Mouse (Mus musculus): Measurements from ENCODE around the gene Ddx42.
"Not testable (repeated sequence)": the region's sequence is repeated elsewhere in the genome, so short reads cannot be mapped to it uniquely, and the experiment has no call there.

The Ddx42 gene

GRCm38 (mm10) chr11:106201337-106202122 lies 15.2 kb upstream of the Ddx42 start:
- DNase-seq (ENCODE audit: low spot score in 2 of 2): no peak

DNA sequence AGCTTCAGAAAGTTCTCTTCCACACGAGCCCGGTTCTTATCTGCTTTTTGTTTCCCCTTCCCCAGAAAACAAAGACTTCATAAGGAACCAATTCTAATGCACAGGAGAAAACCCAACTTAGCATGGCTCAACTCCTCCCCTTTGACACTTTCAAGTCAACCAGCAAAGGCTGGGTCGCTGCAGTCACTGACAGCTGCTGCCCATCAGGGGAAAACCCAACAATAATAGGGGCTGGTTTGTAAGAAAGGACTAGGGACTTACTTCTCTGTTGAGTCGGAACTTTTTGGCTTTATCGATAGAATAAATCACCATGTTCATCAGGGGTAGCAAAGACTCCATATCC lies 14.6 kb upstream of the Ddx42 start, which contains the start of gene Strada:
TSS of gene Strada (minus strand) at position 46 of the 343 bp plus-strand sequence.
- DNase-seq (ENCODE audit: low spot score in 2 of 2): no peak

GRCm38 (mm10) chr11:106212771-106213170 lies 4.0 kb upstream of the Ddx42 start:
- DNase-seq (ENCODE audit: low spot score in 2 of 2): no peak

DNA sequence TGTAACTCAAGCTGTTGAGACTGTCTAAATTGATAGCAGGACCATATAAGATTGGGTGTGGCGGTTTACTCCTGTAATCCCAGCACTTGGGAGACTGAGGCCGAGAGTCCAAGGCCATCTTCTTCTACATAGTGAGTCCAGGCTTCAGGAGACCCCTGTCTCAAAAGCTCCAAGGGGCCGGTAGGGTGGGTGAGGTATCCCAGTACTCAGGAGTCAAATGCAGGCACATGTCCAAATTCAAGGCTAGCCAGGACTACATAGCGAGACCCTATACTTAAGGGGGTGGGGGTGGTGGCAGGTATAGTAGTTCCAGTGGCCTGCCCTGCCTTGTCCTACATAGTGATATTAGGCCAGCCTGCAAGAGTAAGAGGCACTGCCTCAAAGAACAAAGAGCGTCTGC lies 1.9 kb upstream of the Ddx42 start:
- no peak for DNase-seq (ENCODE audit: low spot score in 2 of 2)

DNA sequence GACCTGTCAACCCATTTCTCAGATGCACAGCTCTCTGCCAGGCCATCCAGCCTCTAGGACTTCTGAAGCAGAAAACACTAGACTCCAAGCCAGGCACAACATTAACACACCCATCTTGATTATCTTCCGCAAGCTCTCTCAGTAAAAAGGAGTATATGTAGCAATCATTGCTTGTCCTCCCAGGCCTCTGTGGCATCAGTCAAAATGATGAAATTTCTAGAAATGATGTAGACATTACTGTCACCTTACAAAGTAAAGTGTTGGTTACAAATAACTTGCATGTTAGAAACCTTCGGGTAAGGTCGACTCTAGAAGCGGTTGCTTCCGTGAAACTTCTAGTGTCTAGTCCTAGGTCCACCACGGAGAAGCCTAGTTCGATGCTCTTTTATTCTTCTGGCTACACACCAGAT lies 1.3 kb upstream of the Ddx42 start:
- no peak for DNase-seq (ENCODE audit: low spot score in 2 of 2)

- DNase-seq (ENCODE audit: low spot score in 2 of 2): peak; percentile 97 to 98
Observed at GRCm38 (mm10) chr11:106215927-106216729, 598 bp upstream of the Ddx42 start, which contains the start of gene Ccdc47. Gene Ccdc47 (minus strand): TSS chr11:106216344.

DNA sequence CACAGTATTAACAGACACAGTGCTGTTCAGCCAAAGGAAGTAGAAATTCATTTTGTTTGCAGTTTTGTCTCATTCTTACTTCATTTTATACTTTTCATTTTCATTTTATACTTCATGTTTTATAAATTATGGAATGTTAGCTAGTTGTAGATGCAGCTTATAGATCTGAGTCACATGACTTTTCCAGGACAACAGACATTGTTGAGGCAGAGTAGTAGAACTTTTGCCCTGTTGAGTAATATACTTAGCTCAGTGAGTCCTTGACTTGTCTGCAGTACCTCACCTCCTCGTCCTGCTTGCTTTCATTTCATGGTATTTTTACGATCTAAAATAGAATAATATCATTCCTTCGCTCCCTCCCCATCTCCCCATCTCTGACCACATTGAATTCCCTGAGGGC lies 3.9 kb downstream of the Ddx42 start:
- DNase-seq (ENCODE audit: low spot score in 2 of 2): no peak

DNA sequence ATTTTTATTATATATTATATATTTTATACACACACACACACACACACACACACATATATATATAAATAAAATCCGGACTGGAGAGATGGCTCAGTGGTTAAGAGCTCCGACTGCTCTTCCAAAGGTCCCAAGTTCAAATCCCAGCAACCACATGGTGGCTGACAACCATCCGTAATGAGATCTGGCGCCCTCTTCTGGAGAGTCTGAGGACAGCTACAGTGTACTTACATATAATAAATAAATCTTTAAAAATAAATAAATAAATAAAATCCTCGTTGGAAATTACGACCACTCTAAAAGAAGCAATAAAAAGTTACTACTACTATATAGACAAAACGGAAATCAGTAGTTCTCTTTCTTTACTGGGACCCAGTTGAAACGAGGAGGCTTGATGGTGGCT lies 17.3 kb downstream of the Ddx42 start:
- not testable (repeated sequence) for DNase-seq (ENCODE audit: low spot score in 2 of 2)

GRCm38 (mm10) chr11:106246834-106247233 lies 30.1 kb downstream of the Ddx42 start:
- no peak for DNase-seq (ENCODE audit: low spot score in 2 of 2)

DNA sequence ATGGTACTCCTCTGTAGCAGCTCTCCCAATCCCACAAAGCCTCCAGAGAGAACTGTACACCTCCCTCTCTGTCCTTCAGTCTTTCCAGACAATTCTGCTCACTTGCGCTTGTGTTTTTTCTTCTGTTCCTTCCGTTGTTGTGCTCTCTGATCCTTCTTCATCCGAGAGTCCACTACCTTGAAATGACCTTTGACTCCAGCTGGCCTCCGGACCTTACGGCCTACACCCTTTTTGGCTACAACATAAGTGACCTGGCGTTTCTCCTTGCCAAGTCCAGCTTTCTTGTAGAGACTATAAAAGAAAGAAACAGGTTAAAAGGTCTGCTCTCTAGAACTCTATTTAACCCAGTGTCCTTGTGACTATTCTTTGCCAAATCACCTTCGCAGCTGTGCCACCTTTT lies 32.6 kb downstream of the Ddx42 start:
- DNase-seq (ENCODE audit: low spot score in 2 of 2): no peak

DNA sequence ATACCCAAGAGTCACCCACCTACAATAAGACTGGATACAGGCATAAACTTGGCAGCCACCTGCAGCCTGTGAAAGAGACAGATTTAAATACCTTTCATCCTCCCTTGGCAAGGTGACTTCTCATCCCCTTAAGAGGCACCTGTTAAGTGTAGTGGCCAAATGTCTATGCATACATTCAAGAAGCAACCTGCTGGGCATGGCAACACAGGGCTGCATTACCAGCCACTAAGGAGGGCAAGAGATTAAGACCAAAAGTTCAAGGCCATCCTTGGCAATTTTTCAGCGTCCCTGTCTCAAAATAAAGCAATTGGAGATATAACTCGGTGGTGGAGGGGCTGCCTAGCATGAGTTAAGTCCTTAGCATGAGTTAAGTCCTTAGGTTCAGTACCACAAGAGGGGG lies 38.0 kb downstream of the Ddx42 start:
- no peak for DNase-seq (ENCODE audit: low spot score in 2 of 2)

DNA sequence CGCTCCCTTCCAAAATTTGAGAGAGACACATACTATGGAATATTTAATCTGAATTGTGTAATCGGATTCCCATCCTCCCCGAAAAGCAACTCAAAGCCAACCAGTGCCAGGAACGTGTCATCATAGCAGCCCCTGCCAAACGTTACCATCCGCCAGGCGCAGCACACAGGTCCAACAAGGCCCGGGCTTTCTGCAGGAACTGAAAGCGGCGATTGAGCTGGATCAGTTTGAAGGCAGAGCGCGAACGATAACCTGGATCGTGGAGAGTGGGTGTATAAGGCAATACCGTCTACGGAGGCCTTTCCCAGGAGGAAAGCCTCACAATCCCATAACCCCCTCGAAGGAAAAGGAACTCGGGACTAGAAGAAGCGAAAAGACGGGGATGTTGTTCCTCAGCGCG lies 38.4 kb downstream of the Ddx42 start:
- DNase-seq (ENCODE audit: low spot score in 2 of 2): no peak

DNA sequence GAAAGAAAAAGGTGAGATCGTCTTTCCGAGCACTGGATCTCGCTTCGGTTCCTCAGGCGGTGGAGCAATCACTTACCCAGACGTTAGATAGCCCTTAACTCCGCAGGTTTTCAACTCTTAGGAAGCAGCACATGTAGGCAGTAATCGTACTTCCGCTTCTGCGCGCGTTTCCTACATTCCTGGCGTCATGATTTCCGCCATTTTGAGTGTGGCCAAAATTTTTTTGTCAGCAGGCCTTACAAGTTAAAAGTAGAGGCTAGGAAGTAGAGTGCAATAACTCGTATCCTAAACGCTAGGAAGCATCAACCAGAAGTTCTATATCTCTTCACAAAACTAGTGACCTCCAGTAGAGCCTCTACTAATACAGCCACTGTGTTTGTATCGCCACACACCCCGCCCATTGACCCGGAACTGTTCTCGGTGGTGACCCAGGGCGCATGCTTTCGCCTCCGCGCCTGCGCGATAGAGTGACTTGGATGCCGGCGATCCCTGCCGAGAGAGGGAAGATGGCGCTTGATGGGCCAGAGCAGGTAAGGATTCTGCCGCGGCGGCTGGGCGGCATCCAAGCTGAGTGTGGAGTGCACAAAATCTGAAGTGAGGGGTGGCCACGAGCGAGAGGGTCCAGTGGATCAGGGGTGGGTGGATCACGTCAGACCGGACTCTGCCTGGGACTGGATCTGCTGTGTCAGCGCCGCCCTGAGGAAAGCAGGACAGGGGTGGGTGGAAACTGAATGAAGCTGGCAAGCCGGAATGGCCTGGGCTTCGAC lies 39.1 kb downstream of the Ddx42 start, which contains the start of the genes Ftsj3 and Psmc5:
TSS of gene Ftsj3 (minus strand) at position 395 of the 767 bp plus-strand sequence.
TSS of gene Psmc5 (plus strand) at position 470 of the 767 bp plus-strand sequence.
- peak; percentile 92 to 99 for DNase-seq (ENCODE audit: low spot score in 2 of 2)

DNA sequence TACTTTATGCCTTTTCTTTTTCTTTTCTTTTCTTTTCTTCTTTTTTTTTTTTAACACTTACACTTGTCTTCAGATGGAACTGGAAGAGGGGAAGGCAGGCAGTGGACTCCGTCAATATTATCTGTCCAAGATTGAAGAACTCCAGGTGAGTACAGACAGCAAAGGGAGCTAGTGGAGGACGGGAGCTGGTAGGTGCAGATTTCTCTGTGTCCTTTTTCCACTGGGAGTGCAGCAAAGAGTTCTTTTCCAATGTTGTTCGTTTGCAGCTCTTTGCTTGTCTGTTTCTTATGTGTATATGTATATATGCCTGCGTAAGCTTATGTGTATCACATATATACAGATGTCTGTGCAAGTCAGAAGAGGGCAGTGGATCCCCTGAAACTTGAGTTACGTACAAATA lies 40.0 kb downstream of the Ddx42 start:
- DNase-seq (ENCODE audit: low spot score in 2 of 2): no peak

DNA sequence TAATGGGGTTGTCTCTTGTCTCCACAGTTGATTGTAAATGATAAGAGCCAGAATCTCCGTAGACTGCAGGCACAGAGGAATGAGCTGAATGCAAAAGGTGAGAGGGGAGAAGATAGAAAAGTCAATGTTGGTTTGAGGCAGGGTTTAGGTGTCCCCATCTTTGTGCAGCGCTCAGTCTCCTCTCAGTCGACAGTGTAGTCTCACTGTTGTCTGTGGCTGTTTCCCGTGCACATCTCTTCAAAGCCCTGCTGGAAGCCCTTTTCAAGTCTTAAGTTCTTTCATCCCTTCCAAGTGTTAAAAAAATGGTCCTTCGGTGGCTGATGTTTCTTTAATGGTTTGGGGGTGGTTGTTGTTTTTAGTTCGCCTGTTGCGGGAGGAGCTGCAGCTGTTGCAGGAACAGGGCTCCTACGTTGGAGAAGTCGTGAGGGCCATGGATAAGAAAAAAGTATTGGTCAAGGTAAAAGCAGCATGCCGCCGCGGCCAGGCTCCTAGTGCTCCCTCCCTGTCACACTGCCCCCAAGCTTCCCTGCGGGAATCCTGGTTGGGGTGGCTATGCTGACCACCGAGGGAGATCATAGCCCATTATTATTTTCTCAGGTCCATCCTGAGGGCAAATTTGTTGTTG lies 44.2 kb downstream of the Ddx42 start:
- no peak for DNase-seq (ENCODE audit: low spot score in 2 of 2)

DNA sequence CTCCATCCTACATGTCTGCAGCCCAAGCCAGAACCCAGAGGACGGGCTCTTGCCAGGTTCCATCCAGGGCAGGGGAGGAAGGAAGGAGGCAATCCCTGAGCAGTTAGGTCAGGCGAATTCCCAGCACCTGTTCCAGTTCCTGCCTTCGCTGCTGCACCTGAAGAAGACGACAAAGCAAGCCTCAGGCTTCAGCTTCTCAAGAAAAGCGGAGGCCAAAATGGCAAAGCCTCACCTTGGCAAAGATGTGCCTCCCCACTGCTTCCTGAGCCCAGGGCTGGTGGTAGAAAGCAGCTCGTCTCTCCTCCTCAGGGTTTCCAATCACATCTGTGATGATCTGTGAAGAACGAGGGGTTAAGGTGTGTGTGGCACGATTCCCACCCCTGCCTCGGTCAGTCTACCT lies 47.2 kb downstream of the Ddx42 start:
- no peak for DNase-seq (ENCODE audit: low spot score in 2 of 2)

GRCm38 (mm10) chr11:106264988-106265387 lies 48.3 kb downstream of the Ddx42 start:
- DNase-seq (ENCODE audit: low spot score in 2 of 2): no peak

- DNase-seq (ENCODE audit: low spot score in 2 of 2): no peak
Observed at GRCm38 (mm10) chr11:106265570-106265969, 48.8 kb downstream of the Ddx42 start.

DNA sequence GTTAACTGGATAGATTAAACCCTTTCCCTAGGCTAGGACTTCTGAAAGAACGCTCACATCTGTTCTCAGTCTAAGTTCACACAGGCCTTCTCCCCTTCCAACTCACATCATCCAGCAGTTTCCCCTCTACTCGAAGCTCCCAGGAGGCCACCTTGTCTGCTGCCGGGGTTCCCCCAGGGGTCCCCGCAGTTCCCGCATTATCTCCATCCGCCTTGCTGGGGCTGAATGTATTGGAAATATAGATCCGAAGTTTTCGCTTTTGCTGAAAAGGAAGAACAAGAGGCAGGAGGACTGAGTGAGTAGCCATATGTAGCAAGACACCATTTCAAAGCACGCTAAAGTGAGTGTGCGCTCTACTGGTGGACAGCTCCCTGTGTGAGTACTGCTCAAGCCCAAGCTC lies 49.7 kb downstream of the Ddx42 start:
- no peak for DNase-seq (ENCODE audit: low spot score in 2 of 2)

GRCm38 (mm10) chr11:106267311-106267852 lies 50.7 kb downstream of the Ddx42 start:
- DNase-seq (ENCODE audit: low spot score in 2 of 2): no peak

DNA sequence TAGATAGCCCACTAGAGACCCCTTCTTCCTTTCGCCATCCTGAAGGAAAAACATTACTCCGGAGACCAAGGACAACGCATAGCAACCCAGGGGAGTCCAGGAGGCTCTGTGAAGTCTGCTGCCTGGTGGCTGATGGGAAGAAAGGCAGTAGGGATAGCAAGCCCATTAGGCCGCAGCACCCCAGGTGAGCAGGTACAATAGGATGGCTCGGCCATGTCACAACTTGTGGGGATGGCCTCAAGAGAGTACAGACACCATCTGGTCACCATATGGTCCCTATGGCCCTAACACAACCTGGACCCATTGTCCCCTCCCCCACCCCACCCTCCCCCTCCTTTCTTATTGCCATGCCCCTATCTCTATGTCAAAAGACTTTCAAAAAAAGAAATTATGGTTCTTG lies 51.1 kb downstream of the Ddx42 start:
- DNase-seq (ENCODE audit: low spot score in 2 of 2): no peak

Data from left cerebral cortex, adult 9 months (tissue).